Mouse (Mus musculus): ENCODE data around the gene Pakap.

Gene Pakap

GRCm38 (mm10) chr4:57914193-57915190 is 346.5 kb downstream of the Pakap start:
- no peak for DNase-seq (ENCODE audit: low spot score in 2 of 2)

- DNase-seq (ENCODE audit: low spot score in 2 of 2): peak in 1 of 2 experiments; percentile 25
Measured at GRCm38 (mm10) chr4:57915216-57915965, 347.4 kb downstream of the Pakap start.

- no peak for DNase-seq (ENCODE audit: low spot score in 2 of 2)
Measured at GRCm38 (mm10) chr4:57916201-57916661, 348.3 kb downstream of the Pakap start, which contains the start of gene D630039A03Rik. Gene D630039A03Rik, minus strand, starts transcription at chr4:57916297.

GRCm38 (mm10) chr4:57916711-57917110 is 348.7 kb downstream of the Pakap start:
- no peak for DNase-seq (ENCODE audit: low spot score in 2 of 2)

- DNase-seq (ENCODE audit: low spot score in 2 of 2): no peak
Measured at GRCm38 (mm10) chr4:57919494-57920423, 351.8 kb downstream of the Pakap start.

GRCm38 (mm10) chr4:57920522-57920921 is 352.5 kb downstream of the Pakap start:
- DNase-seq (ENCODE audit: low spot score in 2 of 2): no peak

- no peak for DNase-seq (ENCODE audit: low spot score in 2 of 2)
Measured at GRCm38 (mm10) chr4:57922171-57922570, 354.2 kb downstream of the Pakap start.

GRCm38 (mm10) chr4:57924556-57925071 is 356.6 kb downstream of the Pakap start:
- no peak for DNase-seq (ENCODE audit: low spot score in 2 of 2)

- DNase-seq (ENCODE audit: low spot score in 2 of 2): no peak
Measured at GRCm38 (mm10) chr4:57927464-57928205, 359.7 kb downstream of the Pakap start.

- no peak for DNase-seq (ENCODE audit: low spot score in 2 of 2)
Measured at GRCm38 (mm10) chr4:57930559-57931170, 362.7 kb downstream of the Pakap start.

GRCm38 (mm10) chr4:57934181-57934580 is 366.2 kb downstream of the Pakap start:
- DNase-seq (ENCODE audit: low spot score in 2 of 2): no peak

- DNase-seq (ENCODE audit: low spot score in 2 of 2): no peak
Measured at GRCm38 (mm10) chr4:57937292-57937691, 369.3 kb downstream of the Pakap start.

- DNase-seq (ENCODE audit: low spot score in 2 of 2): no peak
Measured at GRCm38 (mm10) chr4:57940631-57941030, 372.7 kb downstream of the Pakap start.

- DNase-seq (ENCODE audit: low spot score in 2 of 2): no peak
Measured at GRCm38 (mm10) chr4:57942892-57943291, 374.9 kb downstream of the Pakap start.

Measured in frontal cortex, postnatal 10 days (tissue).